Mouse (Mus musculus): ENCODE measurements around the gene Ndufb6.
"Not testable (repeated sequence)": the region's sequence is repeated elsewhere in the genome, so short reads cannot be mapped to it uniquely, and the experiment has no call there.

Ndufb6 gene

GRCm38 (mm10) chr4:40279276-40279900 lies at the start of gene Ndufb6:
Gene Ndufb6, minus strand, starts transcription at chr4:40279421.
- peak; percentile 96 for DNase-seq

- DNase-seq, result no peak
Observed at GRCm38 (mm10) chr4:40327161-40327560, 47.9 kb upstream of the Ndufb6 start.

GRCm38 (mm10) chr4:40324620-40325019 lies 45.4 kb upstream of the Ndufb6 start:
- no peak for DNase-seq

GRCm38 (mm10) chr4:40317404-40317803 lies 38.2 kb upstream of the Ndufb6 start:
- no peak for DNase-seq

- no peak for DNase-seq
Observed at GRCm38 (mm10) chr4:40313026-40313425, 33.8 kb upstream of the Ndufb6 start.

GRCm38 (mm10) chr4:40312213-40312612 lies 33.0 kb upstream of the Ndufb6 start:
- no peak for DNase-seq

DNA sequence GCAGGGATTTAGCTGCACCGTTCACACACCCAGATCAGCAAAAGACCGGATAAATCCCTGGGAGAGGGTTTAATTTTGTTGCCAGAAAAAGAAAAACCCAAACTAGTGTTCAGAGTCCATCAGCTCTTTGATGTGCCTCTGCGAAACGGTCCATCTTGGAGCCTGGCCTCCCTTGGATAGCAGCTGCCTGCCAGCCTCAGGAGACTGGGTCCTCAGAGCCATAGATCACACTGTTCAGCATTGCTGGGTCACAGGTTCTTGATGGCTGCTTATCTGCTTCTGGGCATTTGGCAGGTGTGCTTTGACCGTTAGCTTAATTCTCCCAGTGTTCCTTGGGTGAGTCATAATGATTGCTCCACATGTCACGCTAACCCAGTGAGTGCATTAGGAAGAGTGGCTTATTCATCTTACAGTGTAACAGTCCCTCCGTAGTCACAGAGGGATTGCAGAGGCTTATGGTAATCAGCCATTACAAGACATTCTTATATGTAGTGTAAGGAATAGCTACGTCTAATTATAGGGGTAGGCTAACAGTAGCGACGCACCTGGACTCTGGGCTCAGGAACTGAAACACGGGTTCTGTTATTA lies 31.7 kb upstream of the Ndufb6 start:
- DNase-seq, result peak; percentile 59

- DNase-seq, result no peak
Observed at GRCm38 (mm10) chr4:40309682-40310081, 30.5 kb upstream of the Ndufb6 start.

DNA sequence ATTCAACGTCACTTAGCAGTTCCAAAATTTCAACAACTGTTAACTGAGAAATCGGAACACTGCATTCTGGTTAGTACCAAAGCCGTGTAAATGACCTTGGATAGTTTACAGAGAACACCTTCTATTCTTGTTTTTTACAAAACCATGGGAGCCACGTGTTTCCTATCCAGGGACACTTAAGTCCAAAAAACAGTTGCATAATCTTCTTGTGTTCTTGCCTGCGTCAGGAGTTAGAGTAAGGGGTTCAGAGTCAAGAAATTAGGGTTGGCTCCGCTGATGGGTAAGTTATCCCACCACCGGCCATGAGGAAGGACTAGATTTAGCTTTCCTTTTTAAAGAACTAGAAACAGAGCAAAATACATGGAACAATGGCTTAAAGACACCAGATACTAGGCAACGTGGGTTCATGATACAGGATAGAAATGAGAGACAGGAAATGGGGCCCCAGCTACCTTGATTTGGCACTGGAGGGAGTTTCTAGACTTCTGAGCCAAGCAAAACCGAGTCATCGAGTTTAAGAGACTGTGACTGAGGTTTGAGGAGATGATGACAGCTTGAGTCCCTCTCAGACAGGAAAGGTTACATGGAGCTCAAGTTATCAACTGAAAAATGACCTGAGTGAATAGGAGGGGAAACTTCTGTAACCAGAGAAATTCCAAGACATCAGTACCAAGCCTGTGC lies 23.4 kb upstream of the Ndufb6 start:
- DNase-seq, result no peak

DNA sequence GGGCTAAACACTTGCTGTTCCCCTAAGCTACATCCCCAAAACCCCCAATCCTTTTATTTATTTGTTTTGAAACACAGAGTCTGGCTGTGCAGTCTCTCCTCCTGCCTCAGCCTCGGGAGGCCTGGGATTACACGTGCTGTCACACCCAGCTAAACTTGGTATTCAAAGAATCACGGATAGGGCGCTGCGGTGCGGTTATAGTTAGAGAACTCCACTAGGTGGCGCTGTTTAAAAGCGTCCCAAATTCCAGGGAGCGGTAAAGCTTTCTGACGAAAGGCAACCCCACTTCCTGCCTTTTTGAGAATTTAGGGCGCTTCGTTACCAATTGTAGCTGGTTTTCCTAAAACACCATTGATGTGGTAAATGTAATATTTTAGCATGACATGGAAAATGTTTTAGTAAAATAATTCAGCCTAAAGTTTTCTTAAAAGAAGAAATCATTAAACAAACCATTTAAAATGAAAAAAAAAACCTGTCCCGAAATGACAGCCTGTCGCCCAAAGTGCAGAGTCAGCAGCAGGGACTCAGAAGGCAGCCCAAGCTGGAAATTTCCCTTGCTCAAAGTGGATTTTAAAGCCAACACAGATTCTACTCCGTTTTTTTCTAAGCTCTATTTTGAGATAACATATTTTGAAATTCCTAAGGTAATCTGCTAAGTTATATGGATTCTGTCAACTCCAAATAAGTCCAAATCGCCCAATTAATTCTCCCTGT lies 22.0 kb upstream of the Ndufb6 start:
- peak; percentile 89 for DNase-seq

DNA sequence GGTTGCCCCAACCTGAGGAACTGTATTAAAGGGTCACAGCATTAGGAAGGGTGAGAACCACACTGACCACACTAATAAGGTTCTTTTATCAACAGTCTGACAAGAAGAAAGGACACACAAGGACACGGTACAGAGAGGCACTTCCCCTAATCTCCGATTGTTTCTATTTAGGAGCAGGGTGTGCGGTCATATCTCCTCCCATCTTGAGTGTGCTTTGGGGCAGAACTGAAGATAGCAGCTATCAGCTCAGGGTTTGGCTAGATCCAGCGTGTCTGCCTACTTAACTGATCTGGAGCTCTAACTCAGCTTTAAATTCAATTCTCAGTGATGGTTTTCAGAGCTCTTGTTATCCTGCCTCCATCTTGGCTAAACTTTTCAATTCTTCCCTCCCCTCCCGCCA lies 19.9 kb upstream of the Ndufb6 start:
- DNase-seq, result no peak

DNA sequence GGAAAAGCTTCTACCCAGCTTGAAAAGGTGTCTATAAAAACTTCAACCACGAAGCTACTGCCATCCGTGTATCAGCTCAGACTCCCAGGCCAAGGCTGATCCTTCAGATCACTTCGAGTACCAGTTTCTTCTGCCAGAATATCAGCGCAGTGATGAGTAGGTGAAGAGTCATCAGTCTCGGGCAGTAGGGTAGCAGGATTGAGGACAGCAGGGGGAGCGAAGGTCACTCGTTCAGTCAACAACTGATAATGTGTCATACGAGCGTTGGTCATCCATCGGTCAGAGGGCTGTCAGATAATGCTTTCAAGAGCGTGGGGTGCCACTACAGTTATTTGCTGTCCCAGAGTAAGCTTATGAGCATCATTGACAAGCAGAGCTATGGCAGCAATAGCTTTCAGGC lies 12.3 kb upstream of the Ndufb6 start:
- DNase-seq, result not testable (repeated sequence)

DNA sequence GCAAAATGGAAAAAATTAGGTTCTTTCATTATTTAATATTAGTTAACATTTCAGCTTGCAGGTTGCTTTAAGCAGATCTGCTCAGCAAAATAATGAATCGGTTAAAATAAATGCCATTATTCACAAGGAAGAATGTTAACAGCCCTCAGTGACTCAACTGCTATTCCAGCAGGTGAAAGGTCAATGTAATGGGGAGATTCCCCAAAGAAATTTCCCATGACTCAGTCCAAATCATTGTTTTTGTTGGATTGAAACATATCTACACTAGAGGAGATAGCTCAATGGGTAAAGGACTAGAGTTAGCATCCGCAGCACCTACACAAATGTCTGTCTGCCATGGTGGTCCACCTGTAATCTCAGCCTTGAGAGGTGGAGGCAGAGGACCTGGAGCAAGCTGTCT lies 9.8 kb upstream of the Ndufb6 start:
- no peak for DNase-seq

DNA sequence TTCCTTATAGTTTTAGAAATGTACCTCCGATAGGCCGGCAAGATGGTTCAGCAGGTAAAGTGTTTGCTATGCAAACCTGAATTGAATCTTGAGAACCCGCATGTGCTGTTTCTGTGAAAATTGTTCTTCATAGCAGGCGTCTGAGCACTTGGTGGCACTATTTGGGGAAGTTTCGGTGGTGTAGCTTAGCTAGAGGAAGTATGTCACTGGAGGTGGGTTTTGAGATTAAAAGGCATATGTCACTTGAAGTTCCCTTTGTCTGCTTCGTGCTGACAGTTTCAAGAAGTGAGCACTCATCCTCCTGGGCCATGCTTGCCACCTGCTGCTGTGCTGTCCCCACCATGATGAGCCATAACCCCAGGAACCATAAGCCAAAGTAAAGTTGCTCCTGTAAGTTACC lies 8.2 kb upstream of the Ndufb6 start:
- no peak for DNase-seq

DNA sequence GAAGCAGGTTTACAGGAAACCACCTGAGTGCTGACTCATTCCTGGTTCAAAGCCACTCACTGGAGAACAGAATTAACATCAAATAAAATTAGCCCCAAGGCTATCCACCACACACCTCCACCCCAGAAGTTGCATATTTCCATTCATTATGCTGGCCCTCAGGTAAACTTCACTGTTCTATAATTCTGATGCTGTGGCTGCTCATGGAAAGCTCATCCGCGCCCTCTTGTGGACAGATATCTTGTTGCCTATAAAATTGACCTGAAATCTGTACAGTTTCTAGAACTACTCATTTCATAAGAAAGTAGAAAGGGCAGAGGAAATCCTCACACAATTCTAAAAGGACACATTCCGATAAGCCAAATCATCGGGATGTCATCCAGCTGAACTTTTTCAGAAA lies 6.4 kb upstream of the Ndufb6 start:
- DNase-seq, result peak; percentile 72

DNA sequence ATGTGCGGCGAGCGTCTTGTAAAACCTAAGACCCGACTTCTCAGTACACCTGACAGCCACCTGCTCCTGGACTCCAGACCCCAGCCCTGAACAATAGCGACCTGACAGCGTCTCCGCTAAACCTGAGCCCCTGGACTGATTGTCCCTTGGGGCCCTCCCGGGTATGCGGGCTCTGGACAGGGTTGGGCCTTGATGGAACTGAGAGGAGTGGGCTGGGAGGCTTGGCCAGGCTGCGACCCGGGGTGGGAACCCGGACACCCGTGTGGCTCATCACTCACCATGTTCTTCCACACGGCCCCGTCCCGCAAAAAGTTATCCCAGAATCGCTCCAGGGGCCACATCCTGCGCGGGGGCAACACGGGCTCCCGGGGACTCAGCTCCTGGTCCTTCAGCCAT lies 343 bp downstream of the Ndufb6 start:
- DNase-seq, result no peak

GRCm38 (mm10) chr4:40269430-40270032 lies 9.7 kb downstream of the Ndufb6 start, which contains the start of the genes Smim27 and Topors:
Gene Smim27, plus strand, starts transcription at chr4:40269579.
Gene Topors, minus strand, starts transcription at chr4:40269850.
- peak; percentile 98 for DNase-seq

DNA sequence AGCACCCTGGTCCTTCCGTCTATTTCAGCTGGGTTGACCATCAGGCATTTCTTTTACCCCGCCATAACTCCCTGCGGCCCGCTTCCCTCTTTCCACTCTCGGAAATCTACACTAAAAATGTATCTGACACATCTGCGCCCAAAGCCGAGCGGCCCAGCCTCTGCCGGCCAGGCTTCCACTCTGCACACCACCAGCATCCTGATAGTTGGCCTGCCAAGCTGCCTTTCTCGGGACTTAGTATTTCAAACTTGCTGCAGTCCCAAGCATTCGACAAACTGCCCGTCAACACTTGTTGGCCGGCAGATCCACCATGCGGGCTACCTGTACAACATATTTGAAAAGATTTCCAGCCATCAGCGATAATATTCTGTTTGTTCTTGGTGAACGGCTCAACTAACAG lies 10.4 kb downstream of the Ndufb6 start:
- DNase-seq, result no peak

DNA sequence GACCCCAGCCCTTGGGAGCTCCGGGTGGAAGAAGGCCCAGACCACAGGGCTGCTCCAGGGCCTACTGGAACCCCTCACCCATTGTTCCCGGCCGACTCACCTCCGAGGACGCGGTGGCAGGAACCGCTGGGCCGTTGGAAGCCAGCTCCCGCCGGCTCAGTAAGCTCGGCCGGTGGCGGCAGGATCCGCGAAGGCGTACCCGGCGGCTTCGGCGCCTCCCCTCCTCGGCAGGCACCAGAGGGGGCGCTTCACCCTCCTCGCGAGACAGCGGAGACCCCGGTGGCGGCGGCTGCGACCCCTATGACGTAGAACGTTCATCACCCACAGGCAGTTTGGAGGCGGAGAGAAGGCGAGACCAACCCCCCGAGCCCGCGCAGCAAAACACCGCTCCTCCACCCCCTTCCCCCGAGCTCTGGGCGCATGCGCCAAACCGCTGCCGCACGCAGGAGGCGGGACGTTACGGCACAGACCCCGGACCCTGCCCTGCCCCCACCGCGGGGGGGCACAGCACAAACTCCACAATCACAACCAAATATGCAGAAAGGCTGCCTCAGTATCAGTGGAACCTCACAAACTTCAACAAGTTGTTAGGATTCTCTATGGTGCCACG lies 10.9 kb downstream of the Ndufb6 start:
- peak; percentile 96 for DNase-seq

DNA sequence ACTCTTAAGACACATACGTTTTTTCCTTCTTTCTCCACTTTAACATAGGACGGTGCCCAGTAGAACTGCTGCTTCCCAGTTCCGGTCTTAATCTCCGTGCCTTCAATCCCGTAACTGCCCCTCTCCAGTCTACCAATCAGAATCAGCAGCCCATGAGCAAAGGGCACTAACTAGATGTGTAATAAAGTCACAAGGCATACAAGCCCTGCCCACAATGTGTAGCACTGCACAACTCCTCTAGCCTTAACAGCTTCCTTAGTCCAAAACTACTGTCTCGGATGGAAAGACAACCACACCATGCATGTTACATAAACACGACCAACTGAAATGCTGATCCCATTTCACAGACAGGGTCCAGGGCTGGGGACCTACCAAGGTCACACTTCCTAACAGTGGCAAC lies 11.5 kb downstream of the Ndufb6 start:
- no peak for DNase-seq

- DNase-seq, result no peak
Observed at GRCm38 (mm10) chr4:40264321-40264720, 14.9 kb downstream of the Ndufb6 start.

- no peak for DNase-seq
Observed at GRCm38 (mm10) chr4:40254385-40255103, 24.7 kb downstream of the Ndufb6 start.

All from retina, postnatal 1 day (tissue).